Mouse (Mus musculus) lung, embryonic 14.5 days (tissue): ENCODE results near the gene Mest. TPM values are rescaled to one million over a fixed set of nuclear protein-coding genes. Genes with fewer than 3 reads are reported as not detected.

Experiments used
- ATAC-seq: fragments of 200-750 bp; cut with Nextera tagmentation; 2 replicates; pipeline ENCODE4 v1.8.0; 2017; ENCODE audit warnings: mild to moderate bottlenecking, moderate TSS enrichment, moderate library complexity; ENCODE audit not compliant: insufficient read depth
- DNase-seq: peaks from one replicate; pipeline ENCODE4 v3.0.0-alpha.2; 2015
- H3K27ac ChIP-seq: fragments of 300-500 bp; sonication (generic); 2 replicates; pipeline ENCODE4 v1.5.1; 2014; ENCODE audit warnings: low read depth, mild to moderate bottlenecking, moderate library complexity
- H3K27me3 ChIP-seq: fragments of 300-500 bp; sonication (generic); 2 replicates; pipeline ENCODE4 v1.6.1; 2014; ENCODE audit warnings: low read length, control low read depth; ENCODE audit not compliant: insufficient read depth
- H3K36me3 ChIP-seq: fragments of 300-500 bp; sonication (generic); 2 replicates; pipeline ENCODE4 v1.6.1; 2014; ENCODE audit warnings: control low read depth; ENCODE audit not compliant: insufficient read depth
- H3K4me1 ChIP-seq: fragments of 300-500 bp; sonication (generic); 2 replicates; pipeline ENCODE4 v1.6.1; 2014; ENCODE audit warnings: antibody characterized with exemption, control low read depth; ENCODE audit not compliant: insufficient read depth
- H3K4me2 ChIP-seq: fragments of 300-500 bp; sonication (generic); 2 replicates; pipeline ENCODE4 v1.6.1; 2014; ENCODE audit warnings: mild to moderate bottlenecking
- H3K4me3 ChIP-seq: fragments of 300-500 bp; sonication (generic); 2 replicates; pipeline ENCODE4 v1.5.1; 2014; ENCODE audit warnings: low read depth, low read length
- H3K9ac ChIP-seq: fragments of 300-500 bp; sonication (generic); 2 replicates; pipeline ENCODE4 v1.6.1; 2014
- H3K9me3 ChIP-seq: fragments of 300-500 bp; sonication (generic); 2 replicates; pipeline ENCODE4 v1.6.1; 2016; ENCODE audit warnings: low read depth, low read length, control low read depth
- CTCF ChIP-seq: IDR thresholded peaks from 2 replicates; pipeline ENCODE4 v1.5.1; 2016; ENCODE audit warnings: antibody characterized with exemption, low read depth
- WGBS: fragments of 180-500 bp; shearing (Covaris S2); extraction: QIAGEN DNeasy Blood & Tissue Kit; methylation state at CpG from one replicate; pipeline ENCODE4 v1.1.7; 2014; 5-methylcytosine and 5-hydroxymethylcytosine counted together
- polyA plus RNA-seq: library from polyadenylated mRNA; unstranded; fragments of >200 nt; fragmentation: Nextera tagmentation; extraction: Ambion mirVana; gene quantifications from 2 replicates; pipeline ENCODE4 v1.2.1, GENCODE M21; 2014

Mest gene
- polyA plus RNA-seq, 1 experiment from 2014 or later = 1,596 TPM

GRCm38 (mm10) chr6:30693350-30693991 is 29.9 kb upstream of the Mest start, which contains the start of gene Cep41:
Gene Cep41 (minus strand): TSS chr6:30693749.
- under 1% methylated on average over 52 of the region's 52 CpGs for WGBS
- H3K4me2 ChIP-seq = peak within 1 kb of the TSS; percentile 69

GRCm38 (mm10) chr6:30694209-30694608 is 29.1 kb upstream of the Mest start:
- Histone ChIP-seq H3K4me3 (peak overlapping the region; percentile 52), H3K36me3 (no peaks in the 10 kb centered on the region), H3K27me3 (no peaks in the 10 kb centered on the region), H3K9me3 (no peaks in the 10 kb centered on the region), H3K4me1 (0 out of 2 replicates have a peak, but pooled peaks cover 4% of the 10 kb centered on the region), H3K4me2 (peak overlapping the region; percentile 69), H3K27ac (no peak overlapping the region), H3K9ac (peak overlapping the region; percentile 17; the same call in 1 of the 2 replicates)
- 44% methylated on average over 6 of the region's 6 CpGs for WGBS
- no peak for TF ChIP-seq CTCF
- DNase-seq (peak; percentile 46), ATAC-seq (no peak)

More at GRCm38 (mm10) chr6:30693350-30693991, 29.9 kb upstream of the Mest start, which contains the start of gene Cep41:
- DNase-seq (peak; percentile 99), ATAC-seq (peak; percentile 98)
- peak within 1 kb of the TSS; percentile 52 for H3K4me3 ChIP-seq
- H3K9me3 ChIP-seq = no peaks in the 10 kb centered on the region
- H3K27me3 ChIP-seq = no peaks in the 10 kb centered on the region
- H3K27ac ChIP-seq = peak within 1 kb of the TSS; percentile 97
- peak within 1 kb of the TSS; percentile 65 for H3K9ac ChIP-seq
- H3K4me1 ChIP-seq = 0 out of 2 replicates have a peak, but pooled peaks cover 4% of the 10 kb centered on the region
- no peaks in the 10 kb centered on the region for H3K36me3 ChIP-seq
- no peak for TF ChIP-seq CTCF

GRCm38 (mm10) chr6:30695124-30695523 is 28.2 kb upstream of the Mest start:
- no peak overlapping the region for H3K27ac ChIP-seq
- no peak for DNase-seq
- TF ChIP-seq CTCF = no peak
- no peak for ATAC-seq
- H3K4me2 ChIP-seq = no peak overlapping the region
- H3K4me3 ChIP-seq = no peak overlapping the region
- H3K27me3 ChIP-seq = no peaks in the 10 kb centered on the region
- H3K4me1 ChIP-seq = 0 out of 2 replicates have a peak, but pooled peaks cover 12% of the 10 kb centered on the region
- no peak overlapping the region for H3K9ac ChIP-seq
- 85% methylated on average over 8 of the region's 8 CpGs for WGBS
- no peaks in the 10 kb centered on the region for H3K9me3 ChIP-seq
- H3K36me3 ChIP-seq = no peaks in the 10 kb centered on the region

GRCm38 (mm10) chr6:30697464-30697863 is 25.9 kb upstream of the Mest start:
- ATAC-seq (no peak), DNase-seq (peak; percentile 61)
- no peaks in the 10 kb centered on the region for H3K27me3 ChIP-seq
- peaks cover 19% of the 10 kb centered on the region for H3K4me1 ChIP-seq
- peak overlapping the region; percentile 75 for H3K27ac ChIP-seq
- WGBS = 17% methylated on average over 5 of the region's 5 CpGs
- H3K4me2 ChIP-seq = no peak overlapping the region
- TF ChIP-seq CTCF = no peak
- no peaks in the 10 kb centered on the region for H3K36me3 ChIP-seq
- no peak overlapping the region for H3K4me3 ChIP-seq
- no peaks in the 10 kb centered on the region for H3K9me3 ChIP-seq
- peak overlapping the region; percentile 20; the same call in 1 of the 2 replicates for H3K9ac ChIP-seq

GRCm38 (mm10) chr6:30698036-30698435 is 25.3 kb upstream of the Mest start:
- no peak for TF ChIP-seq CTCF
- peak overlapping the region; percentile 75 for H3K27ac ChIP-seq
- 79% methylated on average over 4 of the region's 4 CpGs for WGBS

GRCm38 (mm10) chr6:30700182-30700581 is 23.2 kb upstream of the Mest start:
- peak; percentile 75 for DNase-seq
- ATAC-seq = peak; percentile 66; the same call in 1 of the 2 replicates
- peak overlapping the region; percentile 72 for H3K27ac ChIP-seq
- peak overlapping the region; percentile 32; the same call in 1 of the 2 replicates for H3K4me2 ChIP-seq
- H3K36me3 ChIP-seq = no peaks in the 10 kb centered on the region
- H3K9ac ChIP-seq = no peak overlapping the region
- no peak overlapping the region for H3K4me3 ChIP-seq
- no peaks in the 10 kb centered on the region for H3K27me3 ChIP-seq
- TF ChIP-seq CTCF = no peak
- peaks cover 18% of the 10 kb centered on the region for H3K4me1 ChIP-seq
- 22% methylated on average over 6 of the region's 6 CpGs for WGBS
- H3K9me3 ChIP-seq = no peaks in the 10 kb centered on the region

More at GRCm38 (mm10) chr6:30698036-30698435, 25.3 kb upstream of the Mest start:
- Histone ChIP-seq H3K9ac (no peak overlapping the region), H3K4me3 (no peak overlapping the region), H3K4me1 (peaks cover 16% of the 10 kb centered on the region), H3K4me2 (no peak overlapping the region), H3K36me3 (no peaks in the 10 kb centered on the region), H3K9me3 (no peaks in the 10 kb centered on the region), H3K27me3 (no peaks in the 10 kb centered on the region)
- DNase-seq = no peak
- no peak for ATAC-seq

- 76% methylated on average over 6 of the region's 6 CpGs for WGBS
These were observed 20.5 kb upstream of the Mest start for GRCm38 (mm10) chr6:30702881-30703280.

More at GRCm38 (mm10) chr6:30702881-30703280, 20.5 kb upstream of the Mest start:
- ATAC-seq = no peak
- DNase-seq = no peak
- peaks cover 18% of the 10 kb centered on the region for H3K4me1 ChIP-seq
- H3K4me3 ChIP-seq = no peak overlapping the region
- H3K27ac ChIP-seq = no peak overlapping the region
- H3K27me3 ChIP-seq = no peaks in the 10 kb centered on the region
- H3K36me3 ChIP-seq = no peaks in the 10 kb centered on the region
- TF ChIP-seq CTCF = no peak
- H3K9ac ChIP-seq = no peak overlapping the region
- no peaks in the 10 kb centered on the region for H3K9me3 ChIP-seq
- no peak overlapping the region for H3K4me2 ChIP-seq
